Mouse (Mus musculus): ENCODE measurements around the gene Grin2b.

The Grin2b gene

GRCm38 (mm10) chr6:136173191-136173896 lies at the start of gene Grin2b:
Gene Grin2b (minus strand): TSS chr6:136173511.
- peak; percentile 4 for DNase-seq

- DNase-seq = no peak
Measured at GRCm38 (mm10) chr6:136221894-136222293, 48.6 kb upstream of the Grin2b start.

- no peak for DNase-seq
Measured at GRCm38 (mm10) chr6:136210442-136210841, 37.1 kb upstream of the Grin2b start.

GRCm38 (mm10) chr6:136199814-136200213 lies 26.5 kb upstream of the Grin2b start:
- no peak for DNase-seq

- DNase-seq = no peak
Measured at GRCm38 (mm10) chr6:136194616-136195015, 21.3 kb upstream of the Grin2b start.

- DNase-seq = no peak
Measured at GRCm38 (mm10) chr6:136178066-136178465, 4.8 kb upstream of the Grin2b start.

GRCm38 (mm10) chr6:136172801-136173190 lies 515 bp downstream of the Grin2b start:
- DNase-seq = peak; percentile 3

GRCm38 (mm10) chr6:136172172-136172651 lies 1.1 kb downstream of the Grin2b start:
- DNase-seq = peak; percentile 5

- DNase-seq = no peak
Measured at GRCm38 (mm10) chr6:136171343-136171742, 2.0 kb downstream of the Grin2b start.

- DNase-seq = no peak
Measured at GRCm38 (mm10) chr6:136170381-136170780, 2.9 kb downstream of the Grin2b start.

GRCm38 (mm10) chr6:136167361-136167760 lies 6.0 kb downstream of the Grin2b start:
- DNase-seq = no peak

- peak; percentile 9 for DNase-seq
Measured at GRCm38 (mm10) chr6:136165443-136166077, 7.8 kb downstream of the Grin2b start.

GRCm38 (mm10) chr6:136162090-136162489 lies 11.2 kb downstream of the Grin2b start:
- DNase-seq = no peak

GRCm38 (mm10) chr6:136153444-136153843 lies 19.9 kb downstream of the Grin2b start:
- no peak for DNase-seq

- no peak for DNase-seq
Measured at GRCm38 (mm10) chr6:136150064-136150463, 23.2 kb downstream of the Grin2b start.

GRCm38 (mm10) chr6:136139967-136140366 lies 33.3 kb downstream of the Grin2b start:
- DNase-seq = no peak

- peak; percentile 6 for DNase-seq
Measured at GRCm38 (mm10) chr6:136130456-136130855, 42.9 kb downstream of the Grin2b start.

GRCm38 (mm10) chr6:136122593-136122992 lies 50.7 kb downstream of the Grin2b start:
- DNase-seq = no peak

GRCm38 (mm10) chr6:136117390-136117789 lies 55.9 kb downstream of the Grin2b start:
- DNase-seq = no peak

- no peak for DNase-seq
Measured at GRCm38 (mm10) chr6:136113639-136114410, 59.5 kb downstream of the Grin2b start.

- DNase-seq = no peak
Measured at GRCm38 (mm10) chr6:136109172-136109571, 64.1 kb downstream of the Grin2b start.

GRCm38 (mm10) chr6:136108466-136108865 lies 64.8 kb downstream of the Grin2b start:
- no peak for DNase-seq

- DNase-seq = no peak
Measured at GRCm38 (mm10) chr6:136105221-136105620, 68.1 kb downstream of the Grin2b start.

- DNase-seq = no peak
Measured at GRCm38 (mm10) chr6:136100241-136100640, 73.1 kb downstream of the Grin2b start.

All from cerebellum, adult 11-12 months (tissue).